Mouse (Mus musculus): ENCODE results near the gene Gm32717. TPM values are rescaled to one million over a fixed set of nuclear protein-coding genes. Genes with fewer than 3 reads are reported as not detected.
"Not testable (repeated sequence)": the region's sequence is repeated elsewhere in the genome, so short reads cannot be mapped to it uniquely, and the experiment has no call there.

Gene Gm32717
- polyA plus RNA-seq, 1 experiment from 2014 or later, result 0.35 TPM

GRCm38 (mm10) chr10:118232607-118233006 lies 8.0 kb downstream of the Gm32717 start:
- H3K9ac ChIP-seq (replicated peaks; ENCODE audit: low read depth, low read length); H3K4me3 ChIP-seq (ENCODE audit: low read depth, low read length); H3K36me3 ChIP-seq (ENCODE audit: control insufficient read depth, insufficient read depth, low read length); H3K4me1 ChIP-seq (ENCODE audit: control insufficient read depth, insufficient read depth, low read length); H3K4me2 ChIP-seq (ENCODE audit: low read depth, low read length); H3K9me3 ChIP-seq (ENCODE audit: control insufficient read depth, low read length); H3K27me3 ChIP-seq (ENCODE audit: control insufficient read depth, insufficient read depth, low read length); H3K27ac ChIP-seq (ENCODE audit: low read depth, low read length); ATAC-seq (ENCODE audit: low read depth): not testable (repeated sequence)
- WGBS, result no CpG with 5 or more reads among the region's 5 CpGs

- not testable (repeated sequence) for H3K4me1 ChIP-seq (ENCODE audit: control insufficient read depth, insufficient read depth, low read length); H3K36me3 ChIP-seq (ENCODE audit: control insufficient read depth, insufficient read depth, low read length); H3K9me3 ChIP-seq (ENCODE audit: control insufficient read depth, low read length); H3K4me3 ChIP-seq (ENCODE audit: low read depth, low read length); H3K27ac ChIP-seq (ENCODE audit: low read depth, low read length); H3K27me3 ChIP-seq (ENCODE audit: control insufficient read depth, insufficient read depth, low read length); H3K9ac ChIP-seq (replicated peaks; ENCODE audit: low read depth, low read length); ATAC-seq (ENCODE audit: low read depth); H3K4me2 ChIP-seq (ENCODE audit: low read depth, low read length)
- no CpG with 5 or more reads among the region's 2 CpGs for WGBS
Measured at GRCm38 (mm10) chr10:118227629-118228028, 13.0 kb downstream of the Gm32717 start.

GRCm38 (mm10) chr10:118215719-118216393 lies 24.7 kb downstream of the Gm32717 start:
- H3K27ac ChIP-seq (ENCODE audit: low read depth, low read length); H3K4me3 ChIP-seq (ENCODE audit: low read depth, low read length); H3K4me1 ChIP-seq (ENCODE audit: control insufficient read depth, insufficient read depth, low read length); H3K27me3 ChIP-seq (ENCODE audit: control insufficient read depth, insufficient read depth, low read length); ATAC-seq (ENCODE audit: low read depth); H3K36me3 ChIP-seq (ENCODE audit: control insufficient read depth, insufficient read depth, low read length); H3K4me2 ChIP-seq (ENCODE audit: low read depth, low read length); H3K9me3 ChIP-seq (ENCODE audit: control insufficient read depth, low read length); H3K9ac ChIP-seq (replicated peaks; ENCODE audit: low read depth, low read length): not testable (repeated sequence)
- WGBS, result 89% methylated on average over 2 of the region's 4 CpGs

- H3K36me3 ChIP-seq (ENCODE audit: control insufficient read depth, insufficient read depth, low read length), result no peaks in the 10 kb centered on the region
- H3K27ac ChIP-seq (ENCODE audit: low read depth, low read length), result no peak within 1 kb of the TSS
- no peaks in the 10 kb centered on the region for H3K9me3 ChIP-seq (ENCODE audit: control insufficient read depth, low read length)
- H3K4me2 ChIP-seq (ENCODE audit: low read depth, low read length), result no peak within 1 kb of the TSS
- no peak within 1 kb of the TSS for H3K4me3 ChIP-seq (ENCODE audit: low read depth, low read length)
- no peak within 1 kb of the TSS for H3K9ac ChIP-seq (replicated peaks; ENCODE audit: low read depth, low read length)
- no peaks in the 10 kb centered on the region for H3K27me3 ChIP-seq (ENCODE audit: control insufficient read depth, insufficient read depth, low read length)
- 95% methylated on average over 4 of the region's 4 CpGs for WGBS
- no peak for ATAC-seq (ENCODE audit: low read depth)
- H3K4me1 ChIP-seq (ENCODE audit: control insufficient read depth, insufficient read depth, low read length), result no peaks in the 10 kb centered on the region
Measured at GRCm38 (mm10) chr10:118204642-118205041, 35.9 kb downstream of the Gm32717 start, which contains the start of gene Il22. Il22 (plus strand) TSS chr10:118204942.

GRCm38 (mm10) chr10:118195150-118195549 lies 45.4 kb downstream of the Gm32717 start:
- not testable (repeated sequence) for H3K4me3 ChIP-seq (ENCODE audit: low read depth, low read length); ATAC-seq (ENCODE audit: low read depth); H3K36me3 ChIP-seq (ENCODE audit: control insufficient read depth, insufficient read depth, low read length); H3K4me1 ChIP-seq (ENCODE audit: control insufficient read depth, insufficient read depth, low read length); H3K9me3 ChIP-seq (ENCODE audit: control insufficient read depth, low read length); H3K27ac ChIP-seq (ENCODE audit: low read depth, low read length); H3K27me3 ChIP-seq (ENCODE audit: control insufficient read depth, insufficient read depth, low read length); H3K9ac ChIP-seq (replicated peaks; ENCODE audit: low read depth, low read length); H3K4me2 ChIP-seq (ENCODE audit: low read depth, low read length)
- 41% methylated on average over 3 of the region's 3 CpGs for WGBS

Other genes starting within 250 kb of the Gm32717 start
- gene Mdm1, start 99.0 kb downstream of the Gm32717 start, polyA plus RNA-seq (2014; fragmentation: Nextera tagmentation; extraction: Ambion mirVana), result 31.3 and 34.1 TPM in 2 replicates
- gene Il22, start 35.8 kb downstream of the Gm32717 start, polyA plus RNA-seq (2014; fragmentation: Nextera tagmentation; extraction: Ambion mirVana), result 0.24 TPM in 1 of 2 replicates, not detected in the other
- 0.35 and 0.37 TPM in 2 replicates for gene Gm32802, start 17.9 kb upstream of the Gm32717 start, polyA plus RNA-seq (2014; fragmentation: Nextera tagmentation; extraction: Ambion mirVana)
- not detected in 2 replicates for gene Iltifb, start 54.3 kb upstream of the Gm32717 start, polyA plus RNA-seq (2014; fragmentation: Nextera tagmentation; extraction: Ambion mirVana)
- gene Gm9040, start 86.2 kb upstream of the Gm32717 start, polyA plus RNA-seq (2014; fragmentation: Nextera tagmentation; extraction: Ambion mirVana), result not detected in 2 replicates
- gene Gm9044, start 91.6 kb upstream of the Gm32717 start, polyA plus RNA-seq (2014; fragmentation: Nextera tagmentation; extraction: Ambion mirVana), result not detected in 2 replicates
- gene Gm9045, start 97.1 kb upstream of the Gm32717 start, polyA plus RNA-seq (2014; fragmentation: Nextera tagmentation; extraction: Ambion mirVana), result not detected in 2 replicates
- not detected in 2 replicates for gene Gm9046, start 102.5 kb upstream of the Gm32717 start, polyA plus RNA-seq (2014; fragmentation: Nextera tagmentation; extraction: Ambion mirVana)
- not detected in 2 replicates for gene Gm9048, start 107.9 kb upstream of the Gm32717 start, polyA plus RNA-seq (2014; fragmentation: Nextera tagmentation; extraction: Ambion mirVana)
- gene Gm9049, start 113.3 kb upstream of the Gm32717 start, polyA plus RNA-seq (2014; fragmentation: Nextera tagmentation; extraction: Ambion mirVana), result not detected in 2 replicates
- gene Ifng, start 200.3 kb upstream of the Gm32717 start, polyA plus RNA-seq (2014; fragmentation: Nextera tagmentation; extraction: Ambion mirVana), result not detected in 2 replicates

All from neural tube, embryonic 14.5 days (tissue).